Mouse (Mus musculus) megakaryocyte, embryonic 14.5 days (primary cell): ENCODE data around the gene Myl9. TPM values are rescaled to one million over a fixed set of nuclear protein-coding genes. Genes with fewer than 3 reads are reported as not detected.
A peak's percentile ranks its signal among the peaks of the same experiment; 100 is the strongest.
"Not testable (repeated sequence)": the region's sequence is repeated elsewhere in the genome, so short reads cannot be mapped to it uniquely, and the experiment has no call there.

Experiments
- H3K27me3 ChIP-seq: replicated peaks from 2 replicates; pipeline ENCODE3; 2012; ENCODE audit warnings: inconsistent platforms
- H3K36me3 ChIP-seq: replicated peaks from 2 replicates; pipeline ENCODE3; 2012; ENCODE audit warnings: low read length, inconsistent platforms, mixed read lengths
- H3K4me1 ChIP-seq: 2 replicates; pipeline ENCODE4 v1.6.1; 2012; ENCODE audit warnings: inconsistent platforms
- H3K4me3 ChIP-seq: replicated peaks from 2 replicates; pipeline ENCODE3; 2012; ENCODE audit warnings: moderate library complexity, mild to moderate bottlenecking, inconsistent platforms
- H3K9me3 ChIP-seq: 2 replicates; pipeline ENCODE4 v1.6.1; 2012; ENCODE audit warnings: inconsistent platforms
- FLI1 ChIP-seq: IDR thresholded peaks from 2 replicates; pipeline ENCODE4 v1.6.1; 2012; ENCODE audit warnings: low read length, inconsistent platforms, mixed read lengths
- GATA1 ChIP-seq: IDR thresholded peaks from 3 replicates; pipeline ENCODE4 v1.6.1; 2012; ENCODE audit warnings: mixed read lengths, low read length, inconsistent platforms, borderline replicate concordance
- polyA plus RNA-seq: library from polyadenylated mRNA; stranded (reverse); fragments of >175 nt; gene quantifications from 2 replicates; pipeline ENCODE4 v1.2.3, GENCODE M21; 2012; ENCODE audit warnings: low replicate concordance; ENCODE audit not compliant: insufficient read depth

Gene Myl9
- polyA plus RNA-seq, 1 experiment = 182 TPM

DNA sequence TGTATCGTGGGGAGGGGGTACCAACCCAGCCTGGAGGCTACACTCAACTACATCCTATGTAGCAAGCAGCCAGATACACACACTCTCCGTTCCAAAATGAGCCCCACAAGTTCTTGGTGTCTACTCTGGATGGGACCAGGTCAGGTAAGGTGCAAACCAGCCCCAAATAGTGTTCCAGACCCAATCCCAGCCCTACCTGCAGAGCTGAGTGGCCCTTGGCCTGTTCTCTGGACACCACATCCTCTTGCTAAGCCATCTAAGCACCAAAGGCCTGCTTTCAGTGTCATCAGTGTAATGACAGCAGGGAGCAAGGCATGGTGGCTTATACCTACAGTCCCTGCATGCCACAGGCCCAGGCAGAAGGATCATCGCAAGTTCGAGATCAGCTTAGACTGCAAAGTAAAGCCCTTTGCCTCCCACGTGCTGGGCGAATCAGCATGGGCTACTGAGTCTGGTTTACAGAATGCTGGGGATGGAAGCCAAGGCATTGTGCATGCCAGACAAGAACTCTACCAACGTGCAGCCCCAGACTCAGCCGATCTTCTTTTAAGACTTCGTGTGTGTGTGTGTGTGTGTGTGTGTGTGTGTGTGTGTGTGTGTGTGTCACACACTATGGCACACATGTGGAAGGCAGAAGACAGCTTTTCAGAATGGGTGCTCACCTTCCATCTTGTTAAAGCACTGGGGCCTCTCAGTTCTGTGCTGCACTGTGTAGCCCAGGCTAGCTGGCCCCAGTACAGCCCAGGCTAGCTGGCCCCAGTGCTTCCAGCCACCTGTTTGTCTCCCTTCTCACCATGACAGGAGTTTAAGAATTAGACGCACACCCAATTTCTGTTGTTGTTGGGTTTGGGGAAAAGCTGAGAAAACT, 7.5 kb downstream of the Myl9 start:
- H3K4me1 ChIP-seq = peaks cover 85% of the 10 kb centered on the region
- peaks cover 8% of the 10 kb centered on the region for H3K36me3 ChIP-seq
- peaks cover 28% of the 10 kb centered on the region for H3K27me3 ChIP-seq
- H3K4me3 ChIP-seq = peak overlapping the region; percentile 70
- peaks cover 18% of the 10 kb centered on the region for H3K9me3 ChIP-seq
- TF ChIP-seq FLI1 = no peak

DNA sequence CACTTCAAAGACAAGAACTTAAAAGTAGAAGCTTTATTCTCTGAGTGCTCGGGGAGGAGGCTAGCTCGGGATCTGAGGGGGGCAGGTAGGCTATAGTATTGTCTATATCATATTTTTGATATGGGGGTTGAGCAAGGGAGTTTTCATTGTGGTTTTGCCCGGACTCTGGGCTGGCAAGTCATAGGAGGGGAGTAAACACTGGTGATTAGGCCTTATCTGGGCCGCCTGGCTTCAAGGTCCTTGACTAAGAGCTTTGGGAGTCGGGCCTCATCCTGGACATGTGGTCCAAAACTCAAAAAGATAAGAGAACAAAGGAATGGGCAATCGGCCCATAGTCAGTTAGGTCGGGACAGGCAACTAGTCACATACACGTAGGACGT, 8.1 kb downstream of the Myl9 start:
- H3K27me3 ChIP-seq = peaks cover 27% of the 10 kb centered on the region
- no peak overlapping the region for H3K4me3 ChIP-seq
- H3K4me1 ChIP-seq = peaks cover 85% of the 10 kb centered on the region
- peaks cover 8% of the 10 kb centered on the region for H3K36me3 ChIP-seq
- no peak for TF ChIP-seq FLI1
- no peak for TF ChIP-seq GATA1
- H3K9me3 ChIP-seq = peaks cover 18% of the 10 kb centered on the region

DNA sequence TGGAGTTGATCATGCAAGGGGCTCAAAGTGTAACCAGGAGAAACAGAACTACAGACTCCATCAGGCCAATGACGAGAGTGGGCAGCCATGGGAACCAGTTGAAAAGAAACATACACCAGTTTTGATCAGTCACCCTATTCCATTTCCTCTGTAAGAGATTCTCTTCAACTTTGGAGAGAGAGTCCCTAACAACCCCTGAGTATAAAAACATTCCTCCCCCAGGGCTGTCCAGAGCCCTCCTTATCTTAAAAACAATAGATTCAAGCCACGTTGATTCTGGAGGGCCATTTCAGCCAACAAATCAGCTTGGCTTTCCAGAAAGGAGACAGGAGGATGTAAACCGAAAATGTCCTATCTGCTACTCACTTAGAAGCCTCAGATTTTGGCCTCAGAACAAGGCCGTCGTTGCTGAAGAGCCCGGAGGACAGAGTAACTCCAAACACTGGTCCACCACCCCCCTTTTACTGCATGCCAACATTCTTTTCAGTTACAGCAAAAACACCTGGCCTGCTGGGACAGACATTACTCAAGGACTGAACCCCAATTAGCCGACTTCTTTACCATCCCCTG, 8.9 kb downstream of the Myl9 start:
- TF ChIP-seq GATA1 (no peak), FLI1 (no peak)
- Histone ChIP-seq H3K4me1 (peaks cover 85% of the 10 kb centered on the region), H3K9me3 (peaks cover 18% of the 10 kb centered on the region), H3K27me3 (peaks cover 19% of the 10 kb centered on the region), H3K36me3 (peaks cover 8% of the 10 kb centered on the region), H3K4me3 (no peak overlapping the region)

DNA sequence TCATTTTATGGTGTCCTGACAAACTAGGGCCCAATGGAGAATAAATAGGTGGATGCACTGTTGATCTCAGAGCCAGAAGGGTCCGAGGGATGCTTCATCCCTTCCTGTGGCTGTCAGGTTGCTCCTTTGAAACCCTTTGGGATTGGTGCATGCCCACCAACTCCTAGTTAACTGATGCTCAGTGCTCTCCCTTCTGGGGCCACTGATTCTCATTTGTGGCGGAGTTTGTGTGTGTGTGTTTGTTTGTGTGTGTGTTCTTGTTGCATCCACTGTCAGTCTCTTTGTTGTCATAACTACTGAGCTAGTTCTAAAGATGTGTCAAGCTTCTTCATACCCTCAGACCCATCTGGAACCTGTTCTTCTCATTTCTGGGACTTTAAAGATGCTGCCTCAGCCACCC, 9.7 kb downstream of the Myl9 start:
- TF ChIP-seq FLI1 (no peak), GATA1 (no peak)
- Histone ChIP-seq H3K27me3 (peaks cover 15% of the 10 kb centered on the region), H3K9me3 (peaks cover 18% of the 10 kb centered on the region), H3K4me3 (no peak overlapping the region), H3K4me1 (peaks cover 87% of the 10 kb centered on the region), H3K36me3 (peaks cover 8% of the 10 kb centered on the region)

DNA sequence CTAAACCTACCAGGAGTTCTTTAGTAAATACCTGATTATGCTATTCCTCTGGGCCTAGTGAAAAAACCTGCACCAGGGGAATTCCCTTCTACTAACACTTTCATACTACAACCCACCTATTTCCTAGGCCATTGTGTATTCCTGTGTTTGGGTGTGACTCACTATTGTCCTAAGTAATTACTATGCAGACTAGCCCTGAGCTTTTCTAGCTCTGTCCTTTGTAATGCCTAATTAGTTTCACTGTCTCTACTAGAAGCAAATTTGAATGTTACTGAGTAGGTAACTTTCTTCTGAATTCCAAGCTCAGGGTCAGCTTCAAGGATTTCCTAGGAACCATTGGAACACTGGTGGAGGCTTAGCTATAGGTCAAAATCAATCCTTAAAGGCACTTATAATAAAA, 11.1 kb downstream of the Myl9 start:
- peaks cover 76% of the 10 kb centered on the region for H3K4me1 ChIP-seq
- H3K36me3 ChIP-seq, H3K4me3 ChIP-seq, H3K27me3 ChIP-seq: not testable (repeated sequence)
- peaks cover 20% of the 10 kb centered on the region for H3K9me3 ChIP-seq

DNA sequence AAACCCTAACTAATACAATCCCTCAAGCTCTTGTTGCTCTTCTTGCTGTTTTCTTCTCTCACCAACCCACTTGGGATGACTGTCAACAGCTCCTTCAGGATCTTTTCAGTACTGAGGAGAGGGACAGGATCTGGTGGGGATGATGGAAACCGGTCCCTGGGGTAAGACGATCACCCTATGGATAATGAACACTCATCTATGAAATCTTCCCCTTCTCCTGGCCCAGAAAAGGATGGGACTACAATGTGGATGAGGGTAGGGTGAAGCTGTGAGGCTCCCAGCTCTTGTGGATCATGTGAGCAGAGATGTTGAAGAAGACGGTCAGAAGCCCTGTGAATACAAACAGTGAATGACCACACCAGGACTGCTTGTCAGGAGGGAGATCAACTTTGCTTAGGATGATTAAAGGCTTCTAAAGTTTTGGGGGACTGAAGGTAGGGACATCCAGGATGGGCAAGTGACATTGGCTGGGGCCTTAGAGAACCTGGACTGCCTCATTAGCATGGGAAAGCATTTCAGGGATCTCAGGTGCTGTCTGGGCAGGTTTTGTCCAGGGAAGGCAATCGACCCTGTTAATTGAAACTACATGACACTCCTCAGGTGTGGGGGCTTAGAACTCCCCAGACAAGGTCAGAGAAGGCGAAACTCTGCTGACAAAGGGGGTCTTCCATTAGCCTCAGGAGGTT, 12.0 kb downstream of the Myl9 start:
- peaks cover 3% of the 10 kb centered on the region for H3K27me3 ChIP-seq
- peaks cover 27% of the 10 kb centered on the region for H3K9me3 ChIP-seq
- no peak overlapping the region for H3K4me3 ChIP-seq
- H3K36me3 ChIP-seq = no peaks in the 10 kb centered on the region
- peaks cover 67% of the 10 kb centered on the region for H3K4me1 ChIP-seq
- TF ChIP-seq GATA1 = no peak
- no peak for TF ChIP-seq FLI1

DNA sequence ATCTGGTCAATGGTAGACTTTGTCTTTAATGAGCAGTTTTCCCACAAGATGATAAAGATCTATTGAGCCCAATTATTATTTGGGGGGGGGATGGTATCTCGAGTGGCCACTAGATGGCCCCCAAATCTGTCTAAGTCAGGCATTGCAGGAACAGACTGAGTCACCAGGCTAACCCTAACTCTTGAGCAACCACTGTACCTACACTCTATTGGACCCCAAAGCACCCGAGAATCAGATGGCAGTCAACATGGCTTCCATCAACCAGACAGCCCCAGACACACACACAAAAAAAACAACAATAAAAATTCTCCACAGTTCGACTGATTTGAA, 12.5 kb downstream of the Myl9 start:
- no peak for TF ChIP-seq GATA1
- no peak for TF ChIP-seq FLI1
- peaks cover 29% of the 10 kb centered on the region for H3K9me3 ChIP-seq
- H3K27me3 ChIP-seq = no peaks in the 10 kb centered on the region
- H3K4me3 ChIP-seq = no peak overlapping the region
- peaks cover 62% of the 10 kb centered on the region for H3K4me1 ChIP-seq
- no peaks in the 10 kb centered on the region for H3K36me3 ChIP-seq

DNA sequence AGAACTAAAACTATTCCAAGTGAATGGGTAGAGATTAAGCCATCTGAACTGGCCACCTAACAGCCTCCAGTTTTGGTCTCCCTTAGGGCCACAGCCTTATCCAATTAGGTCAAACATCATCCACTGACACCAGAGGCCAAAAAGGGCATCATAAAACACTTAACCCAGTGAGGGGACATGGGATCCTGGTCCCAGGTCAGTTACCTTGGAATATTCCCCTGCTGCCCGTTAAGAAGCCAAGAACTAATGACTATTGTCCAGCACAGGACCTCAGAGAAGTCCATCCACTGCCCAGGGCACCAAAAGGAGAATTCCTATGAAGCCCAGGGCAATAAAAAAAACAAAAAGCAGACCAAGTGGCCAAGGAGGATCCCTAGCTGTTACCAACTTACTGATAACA, 13.6 kb downstream of the Myl9 start:
- H3K4me3 ChIP-seq = no peak overlapping the region
- H3K9me3 ChIP-seq = peaks cover 33% of the 10 kb centered on the region
- no peaks in the 10 kb centered on the region for H3K36me3 ChIP-seq
- TF ChIP-seq FLI1 = no peak
- no peak for TF ChIP-seq GATA1
- H3K4me1 ChIP-seq = peaks cover 51% of the 10 kb centered on the region
- H3K27me3 ChIP-seq = no peaks in the 10 kb centered on the region

DNA sequence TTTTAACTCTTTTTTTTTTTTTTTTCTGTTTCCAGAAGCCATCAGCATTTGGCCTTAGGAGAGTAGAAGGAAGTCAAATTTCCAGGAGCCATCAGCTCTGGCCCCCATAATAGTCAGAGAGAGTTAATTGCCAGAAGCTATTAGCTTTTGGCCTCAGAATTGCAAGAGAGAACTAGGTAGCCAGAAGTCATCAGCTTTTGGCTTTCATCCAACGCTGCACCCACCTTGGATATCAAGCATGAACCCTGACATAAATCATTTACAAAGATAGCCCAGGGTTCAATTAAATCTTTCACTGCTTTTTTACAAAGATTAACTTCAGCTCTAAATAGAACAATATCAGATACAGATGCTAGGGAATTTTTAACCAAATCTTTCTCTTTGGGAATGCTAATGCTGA, 23.3 kb downstream of the Myl9 start:
- H3K36me3 ChIP-seq = no peaks in the 10 kb centered on the region
- peaks cover 15% of the 10 kb centered on the region for H3K27me3 ChIP-seq
- TF ChIP-seq GATA1 (no peak), FLI1 (no peak)
- H3K9me3 ChIP-seq = peaks cover 27% of the 10 kb centered on the region
- peaks cover 26% of the 10 kb centered on the region for H3K4me1 ChIP-seq
- H3K4me3 ChIP-seq = no peak overlapping the region

DNA sequence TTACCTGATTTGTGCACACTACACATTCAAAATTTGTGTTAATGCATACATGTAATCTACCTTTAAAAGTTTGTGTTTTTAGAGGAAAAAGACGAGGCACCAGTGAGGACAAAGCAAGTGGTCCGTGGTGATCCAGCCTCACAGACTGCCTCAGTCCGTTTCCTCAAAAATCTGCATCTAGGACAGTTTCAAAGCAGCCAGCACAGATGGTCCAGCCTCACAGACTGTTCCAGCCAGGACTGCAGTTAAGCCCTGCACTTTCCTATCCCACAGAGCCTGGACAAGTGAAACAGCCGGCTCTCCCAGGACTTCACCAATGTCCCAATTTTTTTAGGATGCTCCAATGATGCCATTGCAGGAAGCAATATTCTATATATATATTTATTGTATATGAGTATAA, 25.8 kb downstream of the Myl9 start:
- TF ChIP-seq GATA1 (no peak), FLI1 (no peak)
- H3K27me3 ChIP-seq = peaks cover 28% of the 10 kb centered on the region
- H3K4me1 ChIP-seq = peaks cover 48% of the 10 kb centered on the region
- no peak overlapping the region for H3K4me3 ChIP-seq
- peaks cover 12% of the 10 kb centered on the region for H3K9me3 ChIP-seq
- no peaks in the 10 kb centered on the region for H3K36me3 ChIP-seq

DNA sequence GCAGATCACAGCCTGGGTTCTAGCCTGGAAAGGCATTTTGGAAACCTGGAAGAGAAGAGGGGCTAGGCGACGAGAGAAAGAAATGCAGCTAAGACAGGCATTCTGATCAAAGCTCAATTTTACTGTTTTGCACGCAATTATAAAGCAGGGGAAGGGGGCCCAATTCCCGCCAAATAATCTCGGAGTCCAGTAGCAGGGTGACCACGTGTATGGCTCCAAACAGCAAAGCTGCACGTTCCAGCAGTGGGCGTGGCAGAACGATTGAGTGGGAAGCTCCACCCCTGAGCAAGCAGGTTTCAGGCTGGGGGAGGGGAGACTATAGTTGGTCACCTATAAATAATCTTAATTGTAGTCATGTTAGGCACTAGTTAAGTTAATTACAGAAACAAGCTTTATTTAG, 26.9 kb downstream of the Myl9 start:
- peaks cover 12% of the 10 kb centered on the region for H3K9me3 ChIP-seq
- H3K36me3 ChIP-seq, H3K4me3 ChIP-seq: not testable (repeated sequence)
- H3K4me1 ChIP-seq = peaks cover 48% of the 10 kb centered on the region
- peaks cover 36% of the 10 kb centered on the region for H3K27me3 ChIP-seq
